Mouse (Mus musculus) embryonic fibroblast, embryonic 13.5 days (primary cell): ENCODE data around the gene Cry2.

Experiments
- CTCF ChIP-seq: IDR thresholded peaks from 2 replicates; pipeline ENCODE4 v1.5.1; 2011; ENCODE audit warnings: mild to moderate bottlenecking, control low read depth, low read length, moderate library complexity, borderline replicate concordance; ENCODE audit not compliant: insufficient read depth
- POLR2A ChIP-seq: IDR thresholded peaks from 2 replicates; pipeline ENCODE4 v1.6.1; 2011; ENCODE audit warnings: low read depth, mild to moderate bottlenecking, control low read depth, low read length, moderate library complexity

DNA sequence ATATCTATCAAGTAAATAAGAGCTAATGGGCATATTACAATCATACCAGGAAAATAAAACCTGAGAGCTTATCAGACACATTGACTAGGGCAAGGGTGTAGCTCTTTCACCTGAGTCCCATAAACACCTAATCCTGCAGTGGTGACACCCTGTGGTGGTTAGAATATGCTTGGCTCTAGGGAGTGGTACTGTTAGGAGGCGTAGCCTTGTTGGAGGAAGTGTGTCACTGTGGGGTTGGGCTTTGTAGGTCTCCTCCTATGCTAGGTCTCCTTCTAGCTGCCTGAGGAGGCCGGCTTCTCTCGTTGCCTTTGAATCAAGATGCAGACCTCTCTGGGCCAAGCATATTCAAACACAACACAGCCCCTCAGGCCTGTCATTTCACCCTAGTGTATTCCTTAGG lies 41.1 kb upstream of the Cry2 start:
- no peak for TF ChIP-seq CTCF
- no peak for TF ChIP-seq POLR2A
